Mouse (Mus musculus) layer of hippocampus, adult 2 months (tissue): ENCODE results near the gene Frmd4a. TPM values are rescaled to one million over a fixed set of nuclear protein-coding genes. Genes with fewer than 3 reads are reported as not detected.

Experiments used
- DNase-seq, 2 experiments: peaks; one replicate each; pipeline ENCODE4 v3.0.0; 2022; ENCODE audit warnings: low spot score in 2 of 2
- H3K27ac ChIP-seq: fragments of 200-600 bp; 2 replicates; pipeline ENCODE4 v1.8.1; 2022
- H3K4me3 ChIP-seq: fragments of 200-600 bp; 2 replicates; pipeline ENCODE4 v1.8.1; 2022; ENCODE audit warnings: mild to moderate bottlenecking
- CTCF ChIP-seq: fragments of 200-600 bp; conservative IDR thresholded peaks from 2 replicates; pipeline ENCODE4 v1.8.1; 2022; ENCODE audit warnings: antibody characterized with exemption, mild to moderate bottlenecking, moderate library complexity
- total RNA-seq, 2 experiments: library from RNA; stranded (reverse); gene quantifications; 2 replicates each; pipeline ENCODE4 v1.2.3; 2021

The Frmd4a gene
- total RNA-seq, 2 experiments from 2014 or later: 69.1 to 82.3 TPM

GRCm38 (mm10) chr2:4542629-4543416 lies 525.3 kb downstream of the Frmd4a start:
- DNase-seq: no peak
- no peak overlapping the region for H3K4me3 ChIP-seq
- TF ChIP-seq CTCF: no peak
- H3K27ac ChIP-seq: peak overlapping the region; percentile 25; the same call in 1 of the 2 replicates

GRCm38 (mm10) chr2:4543417-4543775 lies 525.9 kb downstream of the Frmd4a start:
- TF ChIP-seq CTCF: no peak
- H3K27ac ChIP-seq: no peak overlapping the region
- DNase-seq: no peak
- H3K4me3 ChIP-seq: no peak overlapping the region

- DNase-seq: no peak
- Histone ChIP-seq H3K4me3 (no peak overlapping the region), H3K27ac (no peak overlapping the region)
- TF ChIP-seq CTCF: no peak
Observed at GRCm38 (mm10) chr2:4544360-4544759, 526.8 kb downstream of the Frmd4a start.

GRCm38 (mm10) chr2:4545261-4545660 lies 527.7 kb downstream of the Frmd4a start:
- DNase-seq: no peak
- no peak for TF ChIP-seq CTCF
- Histone ChIP-seq H3K4me3 (no peak overlapping the region), H3K27ac (no peak overlapping the region)

- Histone ChIP-seq H3K4me3 (no peak overlapping the region), H3K27ac (no peak overlapping the region)
- no peak for DNase-seq
- TF ChIP-seq CTCF: no peak
Observed at GRCm38 (mm10) chr2:4547003-4547662, 529.6 kb downstream of the Frmd4a start.

- TF ChIP-seq CTCF: no peak
- no peak overlapping the region for H3K27ac ChIP-seq
- no peak for DNase-seq
- H3K4me3 ChIP-seq: no peak overlapping the region
Observed at GRCm38 (mm10) chr2:4549271-4549670, 531.8 kb downstream of the Frmd4a start.

- TF ChIP-seq CTCF: no peak
- no peak overlapping the region for H3K4me3 ChIP-seq
- H3K27ac ChIP-seq: peak overlapping the region; percentile 19; the same call in 1 of the 2 replicates
- DNase-seq: no peak
Observed at GRCm38 (mm10) chr2:4550017-4550763, 532.7 kb downstream of the Frmd4a start.

GRCm38 (mm10) chr2:4551438-4551837 lies 533.9 kb downstream of the Frmd4a start:
- DNase-seq: no peak
- no peak overlapping the region for H3K4me3 ChIP-seq
- H3K27ac ChIP-seq: peak overlapping the region; percentile 25; the same call in 1 of the 2 replicates
- no peak for TF ChIP-seq CTCF

- DNase-seq: no peak
- TF ChIP-seq CTCF: no peak
- Histone ChIP-seq H3K4me3 (no peak overlapping the region), H3K27ac (peak overlapping the region; percentile 25; the same call in 1 of the 2 replicates)
Observed at GRCm38 (mm10) chr2:4551866-4552265, 534.3 kb downstream of the Frmd4a start.

GRCm38 (mm10) chr2:4552486-4552885 lies 535.0 kb downstream of the Frmd4a start:
- Histone ChIP-seq H3K4me3 (no peak overlapping the region), H3K27ac (0 out of 2 replicates have a peak overlapping the region, but pooled peaks have one; percentile 25)
- no peak for TF ChIP-seq CTCF

GRCm38 (mm10) chr2:4555221-4555631 lies 537.7 kb downstream of the Frmd4a start:
- no peak for DNase-seq
- no peak for TF ChIP-seq CTCF
- Histone ChIP-seq H3K27ac (peak overlapping the region; percentile 11; the same call in 1 of the 2 replicates), H3K4me3 (no peak overlapping the region)

More at GRCm38 (mm10) chr2:4552486-4552885, 535.0 kb downstream of the Frmd4a start:
- no peak for DNase-seq

- TF ChIP-seq CTCF: no peak
- Histone ChIP-seq H3K4me3 (no peak overlapping the region), H3K27ac (peak overlapping the region; percentile 11; the same call in 1 of the 2 replicates)
- no peak for DNase-seq
Observed at GRCm38 (mm10) chr2:4556188-4556587, 538.7 kb downstream of the Frmd4a start.

GRCm38 (mm10) chr2:4557028-4557427 lies 539.5 kb downstream of the Frmd4a start:
- no peak for DNase-seq
- no peak for TF ChIP-seq CTCF
- Histone ChIP-seq H3K4me3 (no peak overlapping the region), H3K27ac (0 out of 2 replicates have a peak overlapping the region, but pooled peaks have one; percentile 32)
